Mouse (Mus musculus) natural killer cell, adult 2 months (primary cell): ENCODE data around the gene Trmt10b.
A peak's percentile ranks its signal among the peaks of the same experiment; 100 is the strongest.

Experiments used
- DNase-seq, 2 experiments: peaks; one replicate each; pipeline ENCODE4 v3.0.0; 2022; ENCODE audit warnings: low spot score in 2 of 2

The Trmt10b gene

GRCm38 (mm10) chr4:45341669-45342249 lies 44.8 kb downstream of the Trmt10b start, which contains the start of gene Dcaf10:
Dcaf10 (plus strand) TSS chr4:45342101.
- peak; percentile 87 to 91 for DNase-seq

- DNase-seq, result peak in 1 of 2 experiments; percentile 33
These were observed 45.6 kb downstream of the Trmt10b start, which contains the start of gene Exosc3 for GRCm38 (mm10) chr4:45342286-45343155. Exosc3 (minus strand) TSS chr4:45342732.

- no peak for DNase-seq
These were observed 59.7 kb downstream of the Trmt10b start for GRCm38 (mm10) chr4:45356653-45357052.
